Mouse (Mus musculus): ENCODE measurements at regions not wholly inside any gene's neighbourhood (a gene's known extent, or its start where the extent isn't known, plus 50 kb on each side); places are given as distances from the start of the nearest gene placed in this dataset.

GRCm38 (mm10) chr15:61415626-61416025 is 492.8 kb upstream of the A1bg start:
- no peak overlapping the region for H3K27ac ChIP-seq
- H3K9me3 ChIP-seq, result no peaks in the 10 kb centered on the region
- no peak overlapping the region for H3K4me2 ChIP-seq (replicated peaks)
- no peaks in the 10 kb centered on the region for H3K4me1 ChIP-seq (replicated peaks)
- WGBS, result 64% methylated on average over 1 of the region's 1 CpGs
- ATAC-seq, result no peak
- H3K27me3 ChIP-seq (replicated peaks), result no peaks in the 10 kb centered on the region
- no peak overlapping the region for H3K9ac ChIP-seq
- H3K4me3 ChIP-seq (replicated peaks), result no peak overlapping the region
- no peaks in the 10 kb centered on the region for H3K36me3 ChIP-seq

- no peaks in the 10 kb centered on the region for H3K36me3 ChIP-seq
- 83% methylated on average over 2 of the region's 2 CpGs for WGBS
- H3K9ac ChIP-seq, result no peak overlapping the region
- H3K9me3 ChIP-seq, result no peaks in the 10 kb centered on the region
- no peak overlapping the region for H3K27ac ChIP-seq
- H3K27me3 ChIP-seq (replicated peaks), result no peaks in the 10 kb centered on the region
- ATAC-seq, result no peak
- H3K4me1 ChIP-seq (replicated peaks), result no peaks in the 10 kb centered on the region
- no peak overlapping the region for H3K4me2 ChIP-seq (replicated peaks)
- no peak overlapping the region for H3K4me3 ChIP-seq (replicated peaks)
Measured at GRCm38 (mm10) chr15:61411821-61412220, 489.0 kb upstream of the A1bg start.

- 82% methylated on average over 2 of the region's 2 CpGs for WGBS
- ATAC-seq, result no peak
- H3K4me3 ChIP-seq (replicated peaks), result no peak overlapping the region
- no peaks in the 10 kb centered on the region for H3K4me1 ChIP-seq (replicated peaks)
- no peaks in the 10 kb centered on the region for H3K27me3 ChIP-seq (replicated peaks)
- H3K36me3 ChIP-seq, result no peaks in the 10 kb centered on the region
- H3K27ac ChIP-seq, result no peak overlapping the region
- H3K4me2 ChIP-seq (replicated peaks), result no peak overlapping the region
- no peaks in the 10 kb centered on the region for H3K9me3 ChIP-seq
- no peak overlapping the region for H3K9ac ChIP-seq
Measured at GRCm38 (mm10) chr15:61410789-61411188, 488.0 kb upstream of the A1bg start.

GRCm38 (mm10) chr15:61408621-61409020 is 485.8 kb upstream of the A1bg start:
- Histone ChIP-seq H3K4me1 (replicated peaks) (no peaks in the 10 kb centered on the region), H3K4me2 (replicated peaks) (no peak overlapping the region), H3K9me3 (no peaks in the 10 kb centered on the region), H3K9ac (no peak overlapping the region), H3K4me3 (replicated peaks) (no peak overlapping the region), H3K36me3 (no peaks in the 10 kb centered on the region), H3K27me3 (replicated peaks) (no peaks in the 10 kb centered on the region), H3K27ac (no peak overlapping the region)
- WGBS, result 89% methylated on average over 1 of the region's 1 CpGs
- no peak for ATAC-seq

- Histone ChIP-seq H3K4me3 (replicated peaks) (no peak overlapping the region), H3K9ac (no peak overlapping the region), H3K9me3 (no peaks in the 10 kb centered on the region), H3K36me3 (no peaks in the 10 kb centered on the region), H3K27me3 (replicated peaks) (no peaks in the 10 kb centered on the region), H3K4me2 (replicated peaks) (no peak overlapping the region), H3K27ac (no peak overlapping the region), H3K4me1 (replicated peaks) (no peaks in the 10 kb centered on the region)
- no peak for ATAC-seq
Measured at GRCm38 (mm10) chr15:61400720-61401119, 477.9 kb upstream of the A1bg start.

- no peaks in the 10 kb centered on the region for H3K27me3 ChIP-seq (replicated peaks)
- H3K4me1 ChIP-seq (replicated peaks), result no peaks in the 10 kb centered on the region
- no peak overlapping the region for H3K4me2 ChIP-seq (replicated peaks)
- H3K9ac ChIP-seq, result no peak overlapping the region
- H3K36me3 ChIP-seq, result no peaks in the 10 kb centered on the region
- H3K9me3 ChIP-seq, result no peaks in the 10 kb centered on the region
- H3K4me3 ChIP-seq (replicated peaks), result no peak overlapping the region
- 77% methylated on average over 2 of the region's 2 CpGs for WGBS
- no peak for ATAC-seq
- H3K27ac ChIP-seq, result no peak overlapping the region
Measured at GRCm38 (mm10) chr15:61399971-61400370, 477.2 kb upstream of the A1bg start.

GRCm38 (mm10) chr15:61398829-61399228 is 476.0 kb upstream of the A1bg start:
- no peak overlapping the region for H3K4me3 ChIP-seq (replicated peaks)
- H3K27me3 ChIP-seq (replicated peaks), result no peaks in the 10 kb centered on the region
- no peaks in the 10 kb centered on the region for H3K36me3 ChIP-seq
- H3K9me3 ChIP-seq, result no peaks in the 10 kb centered on the region
- no peaks in the 10 kb centered on the region for H3K4me1 ChIP-seq (replicated peaks)
- H3K27ac ChIP-seq, result no peak overlapping the region
- 82% methylated on average over 3 of the region's 3 CpGs for WGBS
- H3K4me2 ChIP-seq (replicated peaks), result no peak overlapping the region
- H3K9ac ChIP-seq, result no peak overlapping the region
- ATAC-seq, result no peak

GRCm38 (mm10) chr15:61397061-61397460 is 474.2 kb upstream of the A1bg start:
- 86% methylated on average over 3 of the region's 3 CpGs for WGBS
- no peaks in the 10 kb centered on the region for H3K27me3 ChIP-seq (replicated peaks)
- H3K27ac ChIP-seq, result no peak overlapping the region
- H3K4me3 ChIP-seq (replicated peaks), result no peak overlapping the region
- no peak overlapping the region for H3K9ac ChIP-seq
- no peaks in the 10 kb centered on the region for H3K36me3 ChIP-seq
- no peaks in the 10 kb centered on the region for H3K9me3 ChIP-seq
- ATAC-seq, result no peak
- H3K4me1 ChIP-seq (replicated peaks), result no peaks in the 10 kb centered on the region
- H3K4me2 ChIP-seq (replicated peaks), result no peak overlapping the region

GRCm38 (mm10) chr15:61395296-61395826 is 472.5 kb upstream of the A1bg start:
- H3K4me3 ChIP-seq (replicated peaks), result no peak overlapping the region
- no peak overlapping the region for H3K9ac ChIP-seq
- H3K36me3 ChIP-seq, result no peaks in the 10 kb centered on the region
- H3K4me1 ChIP-seq (replicated peaks), result no peaks in the 10 kb centered on the region
- peak; percentile 31; the same call in 1 of the 2 replicates for ATAC-seq
- H3K4me2 ChIP-seq (replicated peaks), result no peak overlapping the region
- H3K27me3 ChIP-seq (replicated peaks), result no peaks in the 10 kb centered on the region
- 30% methylated on average over 8 of the region's 8 CpGs for WGBS
- no peaks in the 10 kb centered on the region for H3K9me3 ChIP-seq
- H3K27ac ChIP-seq, result no peak overlapping the region

- Histone ChIP-seq H3K9me3 (no peaks in the 10 kb centered on the region), H3K4me1 (replicated peaks) (no peaks in the 10 kb centered on the region), H3K27me3 (replicated peaks) (no peaks in the 10 kb centered on the region), H3K4me2 (replicated peaks) (no peak overlapping the region), H3K27ac (no peak overlapping the region), H3K9ac (no peak overlapping the region), H3K4me3 (replicated peaks) (no peak overlapping the region), H3K36me3 (no peaks in the 10 kb centered on the region)
- 64% methylated on average over 3 of the region's 3 CpGs for WGBS
- ATAC-seq, result no peak
Measured at GRCm38 (mm10) chr15:61380666-61381065, 457.9 kb upstream of the A1bg start.

GRCm38 (mm10) chr15:61366276-61366675 is 443.5 kb upstream of the A1bg start:
- Histone ChIP-seq H3K36me3 (no peaks in the 10 kb centered on the region), H3K27ac (no peak overlapping the region), H3K9ac (no peak overlapping the region), H3K4me2 (replicated peaks) (no peak overlapping the region), H3K9me3 (no peaks in the 10 kb centered on the region), H3K4me1 (replicated peaks) (no peaks in the 10 kb centered on the region), H3K27me3 (replicated peaks) (no peaks in the 10 kb centered on the region), H3K4me3 (replicated peaks) (no peak overlapping the region)
- WGBS, result 52% methylated on average over 3 of the region's 3 CpGs
- no peak for ATAC-seq

GRCm38 (mm10) chr15:61365511-61365910 is 442.7 kb upstream of the A1bg start:
- Histone ChIP-seq H3K27me3 (replicated peaks) (no peaks in the 10 kb centered on the region), H3K4me1 (replicated peaks) (no peaks in the 10 kb centered on the region), H3K36me3 (no peaks in the 10 kb centered on the region), H3K27ac (no peak overlapping the region), H3K4me2 (replicated peaks) (no peak overlapping the region), H3K9me3 (no peaks in the 10 kb centered on the region), H3K4me3 (replicated peaks) (no peak overlapping the region), H3K9ac (no peak overlapping the region)
- ATAC-seq, result no peak
- 85% methylated on average over 5 of the region's 5 CpGs for WGBS

- 94% methylated on average over 2 of the region's 2 CpGs for WGBS
- Histone ChIP-seq H3K9ac (no peak overlapping the region), H3K4me2 (replicated peaks) (no peak overlapping the region), H3K36me3 (no peaks in the 10 kb centered on the region), H3K4me3 (replicated peaks) (no peak overlapping the region), H3K9me3 (no peaks in the 10 kb centered on the region), H3K27me3 (replicated peaks) (no peaks in the 10 kb centered on the region), H3K4me1 (replicated peaks) (no peaks in the 10 kb centered on the region), H3K27ac (no peak overlapping the region)
- no peak for ATAC-seq
Measured at GRCm38 (mm10) chr15:61364461-61364860, 441.6 kb upstream of the A1bg start.
